Mouse (Mus musculus): ENCODE measurements at regions not wholly inside any gene's neighbourhood (a gene's known extent, or its start where the extent isn't known, plus 50 kb on each side); places are given as distances from the start of the nearest gene placed in this dataset.

DNA sequence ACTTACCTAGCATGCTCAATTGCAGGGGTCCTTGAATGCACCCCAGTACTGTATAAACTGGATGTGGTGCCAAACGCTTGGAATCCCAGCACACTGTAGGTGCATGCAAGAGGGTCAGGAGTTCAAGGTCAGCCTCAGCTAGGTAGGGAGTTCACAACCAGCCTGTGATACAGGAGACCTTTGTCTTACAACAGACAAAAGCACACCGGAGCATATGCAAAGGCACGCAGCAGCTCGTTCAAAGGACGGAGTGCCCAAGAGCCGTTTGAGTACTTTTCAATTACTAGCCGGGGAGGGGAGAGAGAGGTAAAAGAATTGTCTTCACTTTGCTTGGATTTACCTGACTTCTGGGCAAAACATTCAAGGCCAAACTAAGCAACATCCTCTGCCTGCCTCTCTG, 188.4 kb downstream of the Shq1 start:
- WGBS = 29% methylated on average over 7 of the region's 7 CpGs
- Histone ChIP-seq H3K27ac (replicated peaks) (no peak overlapping the region), H3K27me3 (ENCODE audit: control insufficient read depth, insufficient read depth, low read length) (peaks cover 4% of the 10 kb centered on the region; the same call in 1 of the 2 replicates), H3K4me3 (ENCODE audit: low read depth, low read length) (no peak overlapping the region), H3K4me1 (replicated peaks; ENCODE audit: control insufficient read depth, insufficient read depth) (0 out of 2 replicates have a peak, but pooled peaks cover 3% of the 10 kb centered on the region), H3K9ac (ENCODE audit: low read length) (no peak overlapping the region), H3K4me2 (replicated peaks; ENCODE audit: low read depth) (no peak overlapping the region), H3K36me3 (ENCODE audit: control insufficient read depth, insufficient read depth, low read length) (no peaks in the 10 kb centered on the region), H3K9me3 (ENCODE audit: control insufficient read depth, low read length) (no peaks in the 10 kb centered on the region)
- ATAC-seq (ENCODE audit: low FRiP score, low TSS enrichment) = no peak
- TF ChIP-seq CTCF (IDR thresholded peaks at IDR 0.05; ENCODE audit: low read depth) (no peak), EP300 (optimal IDR thresholded peaks at IDR 0.05) (no peak)
- DNase-seq (ENCODE audit: low spot score) = no peak

DNA sequence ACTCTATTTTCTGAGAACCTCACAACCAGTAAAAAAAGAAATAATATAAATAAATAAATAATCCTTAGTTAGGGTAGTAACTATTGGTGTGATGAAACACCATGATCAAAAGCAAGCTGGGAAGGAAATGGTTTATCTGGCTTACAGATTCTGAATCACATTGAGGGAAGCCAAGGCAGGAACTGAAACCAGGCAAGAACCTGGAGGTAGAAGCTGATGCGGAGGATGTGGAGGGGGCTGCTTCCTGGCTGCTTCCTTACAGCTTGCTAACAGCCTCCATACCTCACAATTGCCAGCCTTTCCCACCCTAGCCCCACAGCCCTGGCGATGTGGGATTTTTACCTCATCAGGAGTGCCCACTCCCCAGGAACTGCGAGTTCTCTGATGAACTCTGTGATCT, 190.4 kb downstream of the Shq1 start:
- TF ChIP-seq EP300 (optimal IDR thresholded peaks at IDR 0.05) (no peak), CTCF (IDR thresholded peaks at IDR 0.05; ENCODE audit: low read depth) (no peak)
- 87% methylated on average over 3 of the region's 3 CpGs for whole genome bisulfite sequencing
- Histone ChIP-seq H3K4me1 (replicated peaks; ENCODE audit: control insufficient read depth, insufficient read depth) (0 out of 2 replicates have a peak, but pooled peaks cover 3% of the 10 kb centered on the region), H3K27ac (replicated peaks) (no peak overlapping the region), H3K9ac (ENCODE audit: low read length) (no peak overlapping the region), H3K36me3 (ENCODE audit: control insufficient read depth, insufficient read depth, low read length) (no peaks in the 10 kb centered on the region), H3K4me2 (replicated peaks; ENCODE audit: low read depth) (no peak overlapping the region), H3K4me3 (ENCODE audit: low read depth, low read length) (no peak overlapping the region), H3K9me3 (ENCODE audit: control insufficient read depth, low read length) (no peaks in the 10 kb centered on the region), H3K27me3 (ENCODE audit: control insufficient read depth, insufficient read depth, low read length) (peaks cover 4% of the 10 kb centered on the region; the same call in 1 of the 2 replicates)
- DNase-seq (ENCODE audit: low spot score) (no peak), ATAC-seq (ENCODE audit: low FRiP score, low TSS enrichment) (no peak)

- Histone ChIP-seq H3K36me3 (ENCODE audit: control insufficient read depth, insufficient read depth, low read length) (no peaks in the 10 kb centered on the region), H3K27ac (replicated peaks) (no peak overlapping the region), H3K27me3 (ENCODE audit: control insufficient read depth, insufficient read depth, low read length) (peaks cover 4% of the 10 kb centered on the region; the same call in 1 of the 2 replicates), H3K9me3 (ENCODE audit: control insufficient read depth, low read length) (no peaks in the 10 kb centered on the region), H3K4me3 (ENCODE audit: low read depth, low read length) (no peak overlapping the region), H3K4me2 (replicated peaks; ENCODE audit: low read depth) (no peak overlapping the region), H3K9ac (ENCODE audit: low read length) (no peak overlapping the region), H3K4me1 (replicated peaks; ENCODE audit: control insufficient read depth, insufficient read depth) (0 out of 2 replicates have a peak, but pooled peaks cover 3% of the 10 kb centered on the region)
- DNase-seq (ENCODE audit: low spot score) = no peak
- ATAC-seq (ENCODE audit: low FRiP score, low TSS enrichment) = no peak
- WGBS = 36% methylated on average over 6 of the region's 6 CpGs
- TF ChIP-seq EP300 (optimal IDR thresholded peaks at IDR 0.05) (no peak), CTCF (IDR thresholded peaks at IDR 0.05; ENCODE audit: low read depth) (no peak)
These were observed 191.1 kb downstream of the Shq1 start for GRCm38 (mm10) chr6:100479881-100480280.

DNA sequence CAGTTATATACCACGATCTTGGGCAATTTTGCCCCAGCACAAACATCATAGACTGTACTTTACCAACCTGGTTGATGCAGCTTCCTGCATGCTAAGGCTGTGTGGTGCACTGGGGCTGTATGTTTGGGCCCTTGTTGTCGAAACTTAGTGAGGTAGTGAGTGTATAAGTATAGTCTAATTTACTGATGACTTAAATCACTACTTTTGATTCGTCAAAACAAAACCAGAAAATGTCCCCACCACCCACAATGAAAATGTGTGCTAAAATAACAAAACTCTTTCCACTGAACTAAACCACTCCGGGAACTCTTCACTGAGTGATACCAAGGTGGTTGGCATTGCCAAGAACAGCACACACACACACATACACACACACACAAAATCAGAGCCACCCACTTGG, 191.5 kb downstream of the Shq1 start:
- Histone ChIP-seq H3K27ac (replicated peaks) (no peak overlapping the region), H3K4me3 (ENCODE audit: low read depth, low read length) (no peak overlapping the region), H3K4me2 (replicated peaks; ENCODE audit: low read depth) (no peak overlapping the region), H3K9ac (ENCODE audit: low read length) (no peak overlapping the region), H3K36me3 (ENCODE audit: control insufficient read depth, insufficient read depth, low read length) (no peaks in the 10 kb centered on the region), H3K9me3 (ENCODE audit: control insufficient read depth, low read length) (no peaks in the 10 kb centered on the region), H3K27me3 (ENCODE audit: control insufficient read depth, insufficient read depth, low read length) (peaks cover 3% of the 10 kb centered on the region; the same call in 1 of the 2 replicates), H3K4me1 (replicated peaks; ENCODE audit: control insufficient read depth, insufficient read depth) (0 out of 2 replicates have a peak, but pooled peaks cover 3% of the 10 kb centered on the region)
- no peak for ATAC-seq (ENCODE audit: low FRiP score, low TSS enrichment)
- DNase-seq (ENCODE audit: low spot score) = no peak
- WGBS = 84% methylated on average over 4 of the region's 4 CpGs
- TF ChIP-seq EP300 (optimal IDR thresholded peaks at IDR 0.05) (no peak), CTCF (IDR thresholded peaks at IDR 0.05; ENCODE audit: low read depth) (no peak)

DNA sequence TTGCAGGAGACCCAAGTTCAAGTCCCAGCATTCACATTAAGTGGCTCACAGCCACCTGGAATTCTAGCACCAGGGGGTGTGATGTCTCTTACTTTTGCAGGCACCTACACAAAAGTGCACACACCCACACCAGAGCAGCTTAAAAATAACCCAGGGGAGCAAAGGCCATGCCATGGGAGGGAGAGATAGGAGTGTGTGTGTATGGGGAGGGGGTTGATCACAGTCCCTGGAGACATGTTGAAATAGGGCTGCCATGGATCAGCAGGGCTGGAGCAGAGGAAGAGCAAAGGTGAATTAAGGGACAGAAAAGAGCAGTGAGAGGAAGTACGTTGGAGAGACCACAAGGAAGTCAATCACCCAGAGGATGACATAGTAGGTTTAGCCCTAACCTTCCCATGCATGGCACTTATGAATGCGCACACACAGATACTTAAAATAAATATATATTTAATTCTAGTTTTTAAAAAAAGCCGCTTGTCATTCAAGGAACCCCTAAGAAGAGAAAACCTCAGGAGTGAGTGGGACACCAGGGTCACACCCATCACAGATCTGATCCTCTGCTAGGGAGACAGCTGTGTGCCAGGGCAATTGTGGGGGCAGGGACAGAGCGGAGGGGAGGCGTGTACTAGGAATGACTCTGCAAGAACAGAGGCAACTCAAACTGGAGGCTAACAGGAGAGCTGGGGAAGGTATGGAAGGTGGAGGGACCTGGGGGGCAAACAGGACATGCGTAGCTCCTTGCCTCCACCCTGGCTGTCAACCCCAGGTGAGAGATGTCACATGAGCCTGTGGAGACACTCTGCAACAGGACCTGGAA, 189.5 kb upstream of the Rybp start:
- WGBS = 76% methylated on average over 6 of the region's 6 CpGs
- ATAC-seq (ENCODE audit: low FRiP score, low TSS enrichment) (no peak), DNase-seq (ENCODE audit: low spot score) (no peak)
- TF ChIP-seq CTCF (IDR thresholded peaks at IDR 0.05; ENCODE audit: low read depth) = no peak
- no peak for TF ChIP-seq EP300 (optimal IDR thresholded peaks at IDR 0.05)
- no peak overlapping the region for H3K27ac ChIP-seq (replicated peaks)
- no peaks in the 10 kb centered on the region for H3K27me3 ChIP-seq (ENCODE audit: control insufficient read depth, insufficient read depth, low read length)
- no peak overlapping the region for H3K4me2 ChIP-seq (replicated peaks; ENCODE audit: low read depth)
- H3K9me3 ChIP-seq (ENCODE audit: control insufficient read depth, low read length) = no peaks in the 10 kb centered on the region
- no peaks in the 10 kb centered on the region for H3K36me3 ChIP-seq (ENCODE audit: control insufficient read depth, insufficient read depth, low read length)
- H3K9ac ChIP-seq (ENCODE audit: low read length) = no peak overlapping the region
- no peaks in the 10 kb centered on the region for H3K4me1 ChIP-seq (replicated peaks; ENCODE audit: control insufficient read depth, insufficient read depth)
- no peak overlapping the region for H3K4me3 ChIP-seq (ENCODE audit: low read depth, low read length)

DNA sequence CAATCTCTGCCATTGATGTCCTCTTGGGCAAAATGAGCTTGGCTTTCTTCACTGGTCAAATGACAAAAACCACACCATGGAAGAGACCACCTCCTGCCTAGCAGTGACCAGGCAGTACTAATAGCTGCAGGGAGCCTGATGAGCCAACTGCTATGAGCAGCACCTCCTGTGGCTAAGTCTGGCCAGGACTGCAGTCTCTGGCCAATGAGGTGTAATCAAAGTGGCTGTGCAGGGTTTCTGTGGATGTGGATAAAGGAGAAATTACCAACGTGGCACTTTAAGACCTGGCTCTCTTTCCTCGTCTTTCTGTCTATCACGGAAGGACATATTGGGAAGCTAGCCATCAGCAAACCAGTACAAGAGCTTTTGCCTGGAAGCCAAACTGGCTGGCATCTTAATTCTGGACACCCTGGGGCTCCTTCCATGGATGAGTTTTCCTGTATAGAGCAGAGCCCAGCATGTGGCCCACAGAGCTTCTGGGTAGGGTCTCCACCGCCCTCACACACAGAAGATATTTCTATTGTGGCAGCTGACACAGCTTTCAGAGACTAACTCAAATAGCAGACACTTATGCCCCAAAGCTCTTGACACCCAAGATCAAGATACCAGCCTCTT, 188.2 kb upstream of the Rybp start:
- DNase-seq (ENCODE audit: low spot score) = no peak
- 76% methylated on average over 4 of the region's 4 CpGs for WGBS
- no peak overlapping the region for H3K4me2 ChIP-seq (replicated peaks; ENCODE audit: low read depth)
- TF ChIP-seq EP300 (optimal IDR thresholded peaks at IDR 0.05) (no peak), CTCF (IDR thresholded peaks at IDR 0.05; ENCODE audit: low read depth) (no peak)
- H3K9ac ChIP-seq (ENCODE audit: low read length) = no peak overlapping the region
- H3K9me3 ChIP-seq (ENCODE audit: control insufficient read depth, low read length) = no peaks in the 10 kb centered on the region
- ATAC-seq (ENCODE audit: low FRiP score, low TSS enrichment) = no peak
- no peak overlapping the region for H3K4me3 ChIP-seq (ENCODE audit: low read depth, low read length)
- no peaks in the 10 kb centered on the region for H3K36me3 ChIP-seq (ENCODE audit: control insufficient read depth, insufficient read depth, low read length)
- H3K27ac ChIP-seq (replicated peaks) = no peak overlapping the region
- H3K4me1 ChIP-seq (replicated peaks; ENCODE audit: control insufficient read depth, insufficient read depth) = no peaks in the 10 kb centered on the region
- no peaks in the 10 kb centered on the region for H3K27me3 ChIP-seq (ENCODE audit: control insufficient read depth, insufficient read depth, low read length)
